In genomic region chr9:55408851-55409250, GRCm38 (mm10) we compare ENCODE assay signal across 26 mouse cellular contexts.
A peak's percentile ranks its signal among the peaks of the same experiment; 100 is the strongest.
DNase-seq lines count a peak whose midpoint lies in the region; ATAC-seq and TF ChIP-seq lines count a peak whose summit lies in the region.
"Had no signal": no experiment of that assay in that cellular context is flagged by ENCODE, and none has a peak within 500 bp of the region (broad histone marks: within the 10 kb centered on the region; RNA-seq: fewer than 3 reads in every experiment).

No protein-coding gene starts in this region.

- H3K9ac ChIP-seq in hindbrain, embryonic 16.5 days (ENCODE audit: low read depth, low read length): no peak overlapping the region
- H3K9ac ChIP-seq in hindbrain, embryonic 14.5 days: no peak overlapping the region
- H3K9ac ChIP-seq in hindbrain, postnatal 0 days (replicated peaks; ENCODE audit: low read length): no peak overlapping the region
- H3K9ac ChIP-seq: embryonic facial prominence, embryonic 15.5 days; hindbrain, embryonic 15.5 days; limb, embryonic 12.5 days; liver, postnatal 0 days; neural tube, embryonic 15.5 days had no signal

- TF ChIP-seq CTCF in hindbrain, postnatal 0 days (IDR thresholded peaks at IDR 0.05; ENCODE audit: low read depth): no peak

- 27% methylated on average over 4 of the region's 4 CpGs for WGBS in hindbrain, embryonic 16.5 days
- 27% methylated on average over 4 of the region's 4 CpGs for WGBS in hindbrain, embryonic 14.5 days
- 13% methylated on average over 4 of the region's 4 CpGs for WGBS in hindbrain, postnatal 0 days

- no peaks in the 10 kb centered on the region for H3K36me3 ChIP-seq in hindbrain, embryonic 16.5 days (ENCODE audit: control insufficient read depth, insufficient read depth, low read length)
- no peaks in the 10 kb centered on the region for H3K36me3 ChIP-seq in hindbrain, embryonic 14.5 days (replicated peaks; ENCODE audit: control insufficient read depth, insufficient read depth)
- no peaks in the 10 kb centered on the region for H3K36me3 ChIP-seq in hindbrain, postnatal 0 days (ENCODE audit: insufficient read depth, low read length)
- H3K36me3 ChIP-seq: embryonic facial prominence, embryonic 15.5 days; heart, embryonic 10.5 days; hindbrain, embryonic 15.5 days; limb, embryonic 12.5 days; neural tube, embryonic 15.5 days had no signal

- intact Hi-C loops in left cerebral cortex, postnatal 36 days (cut with DNase I): no loop called here

- no peaks in the 10 kb centered on the region for H3K9me3 ChIP-seq in hindbrain, embryonic 16.5 days (ENCODE audit: control insufficient read depth, low read length)
- no peaks in the 10 kb centered on the region for H3K9me3 ChIP-seq in hindbrain, embryonic 14.5 days (ENCODE audit: control insufficient read depth, low read length)
- no peaks in the 10 kb centered on the region for H3K9me3 ChIP-seq in hindbrain, postnatal 0 days (ENCODE audit: low read length)
- H3K9me3 ChIP-seq: embryonic facial prominence, embryonic 15.5 days; heart, embryonic 10.5 days; hindbrain, embryonic 15.5 days; limb, embryonic 12.5 days; neural tube, embryonic 15.5 days had no signal

- peak; percentile 51; the same call in 1 of the 2 replicates for ATAC-seq in hindbrain, embryonic 16.5 days
- no peak for ATAC-seq in hindbrain, embryonic 14.5 days (ENCODE audit: low FRiP score)
- peak; percentile 55; the same call in 1 of the 2 replicates for ATAC-seq in hindbrain, postnatal 0 days
- ATAC-seq: intestine, embryonic 16.5 days; liver, postnatal 0 days; lung, postnatal 0 days had no signal

- 0 out of 2 replicates have a peak, but pooled peaks cover 3% of the 10 kb centered on the region for H3K4me1 ChIP-seq in hindbrain, embryonic 16.5 days (ENCODE audit: control insufficient read depth, insufficient read depth, low read depth, low read length)
- H3K4me1 ChIP-seq in hindbrain, embryonic 14.5 days (replicated peaks; ENCODE audit: control insufficient read depth, insufficient read depth, low read length): peaks cover 3% of the 10 kb centered on the region; the same call in 1 of the 2 replicates
- 0 out of 2 replicates have a peak, but pooled peaks cover 7% of the 10 kb centered on the region for H3K4me1 ChIP-seq in hindbrain, postnatal 0 days (ENCODE audit: insufficient read depth, low read length)

- DNase-seq in hindbrain, embryonic 14.5 days (ENCODE audit: low spot score): no peak
- DNase-seq in MN1 (ENCODE audit: low spot score): peak; percentile 17
- peak; percentile 22 for DNase-seq in R1 (ENCODE audit: low read depth, low spot score)
- peak; percentile 49 for DNase-seq in hindbrain, postnatal 0 days (ENCODE audit: low spot score)
- no peak for DNase-seq in urinary bladder, adult 18-20 months (ENCODE audit: low spot score in 2 of 2)
- DNase-seq in left cerebral cortex, postnatal 36 days (ENCODE audit: low spot score in 2 of 2): no peak
- no peak for DNase-seq in cerebellum, adult 9-10 months
- DNase-seq: adrenal gland, postnatal 14 days; cerebellum, adult 18-20 months; cerebellum, postnatal 25 days; embryo, embryonic 11 days; kidney, adult 9 months; kidney, postnatal 14 days; layer of hippocampus, postnatal 36 days; liver, postnatal 0 days; right cerebral cortex, postnatal 14 days; thymus, postnatal 14 days had no signal

- no peak overlapping the region for H3K4me2 ChIP-seq in hindbrain, embryonic 16.5 days (ENCODE audit: low read length)
- no peak overlapping the region for H3K4me2 ChIP-seq in hindbrain, embryonic 14.5 days (replicated peaks)
- no peak overlapping the region for H3K4me2 ChIP-seq in hindbrain, postnatal 0 days (ENCODE audit: low read depth, low read length)
- H3K4me2 ChIP-seq: embryonic facial prominence, embryonic 15.5 days; hindbrain, embryonic 15.5 days; limb, embryonic 12.5 days; liver, embryonic 11.5 days; neural tube, embryonic 15.5 days had no signal

- H3K27me3 ChIP-seq in hindbrain, embryonic 16.5 days (replicated peaks; ENCODE audit: control insufficient read depth, insufficient read depth, low read length): no peaks in the 10 kb centered on the region
- no peaks in the 10 kb centered on the region for H3K27me3 ChIP-seq in hindbrain, embryonic 14.5 days (ENCODE audit: control insufficient read depth, insufficient read depth, low read length)
- no peaks in the 10 kb centered on the region for H3K27me3 ChIP-seq in hindbrain, postnatal 0 days (ENCODE audit: insufficient read depth, low read length)
- H3K27me3 ChIP-seq: embryonic facial prominence, embryonic 15.5 days; hindbrain, embryonic 15.5 days; neural tube, embryonic 15.5 days had no signal

- no peak overlapping the region for H3K27ac ChIP-seq in hindbrain, embryonic 16.5 days (ENCODE audit: low read depth, low read length)
- no peak overlapping the region for H3K27ac ChIP-seq in hindbrain, embryonic 14.5 days
- no peak overlapping the region for H3K27ac ChIP-seq in hindbrain, postnatal 0 days
- H3K27ac ChIP-seq: embryonic facial prominence, embryonic 15.5 days; heart, embryonic 10.5 days; hindbrain, embryonic 15.5 days; limb, embryonic 12.5 days; neural tube, embryonic 15.5 days had no signal

- H3K4me3 ChIP-seq in hindbrain, embryonic 16.5 days (ENCODE audit: low read length): no peak overlapping the region
- H3K4me3 ChIP-seq in hindbrain, embryonic 14.5 days (replicated peaks; ENCODE audit: low read length): no peak overlapping the region
- H3K4me3 ChIP-seq in hindbrain, postnatal 0 days (ENCODE audit: low read length): no peak overlapping the region
- H3K4me3 ChIP-seq: embryonic facial prominence, embryonic 15.5 days; heart, embryonic 10.5 days; hindbrain, embryonic 15.5 days; limb, embryonic 12.5 days; neural tube, embryonic 15.5 days had no signal

Comparison
In these comparisons a context has a peak if more than half of its experiments do, and no peak if none do; other contexts are left out.
1. DNase-seq: peak in MN1 (single experiment), R1 (single experiment) and hindbrain, postnatal 0 days (single experiment); none in hindbrain, embryonic 14.5 days (single experiment), urinary bladder, adult 18-20 months (0 of 2), left cerebral cortex, postnatal 36 days (0 of 2) and cerebellum, adult 9-10 months (single experiment).